Mouse (Mus musculus): ENCODE measurements at regions not wholly inside any gene's neighbourhood (a gene's known extent, or its start where the extent isn't known, plus 50 kb on each side); places are given as distances from the start of the nearest gene placed in this dataset.
A peak's percentile ranks its signal among the peaks of the same experiment; 100 is the strongest.

DNA sequence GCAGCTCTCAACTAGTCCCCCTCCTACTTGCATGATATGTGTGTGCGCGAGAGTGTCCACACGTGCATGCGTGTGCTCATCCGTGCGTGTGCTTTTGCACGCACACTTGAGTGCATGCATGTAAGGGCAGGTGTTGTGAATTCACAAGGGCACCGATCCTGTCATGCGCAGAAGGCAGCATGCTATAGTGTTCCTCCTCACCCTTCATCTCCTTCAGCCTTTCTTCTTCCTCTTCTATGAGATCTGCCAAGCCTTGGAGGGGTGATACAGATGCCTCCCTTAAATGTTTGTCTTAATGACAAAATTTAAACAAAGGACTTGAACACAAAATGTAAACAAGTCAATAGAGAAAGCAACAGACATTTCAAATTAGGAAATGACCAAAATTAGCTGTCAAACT, 591.8 kb downstream of the Kcnj2 start:
- Histone ChIP-seq H3K4me1 (ENCODE audit: control insufficient read depth, insufficient read depth, low read length) (no peaks in the 10 kb centered on the region), H3K9ac (ENCODE audit: low read depth, low read length) (no peak overlapping the region), H3K4me2 (ENCODE audit: low read depth, low read length) (no peak overlapping the region), H3K27ac (ENCODE audit: low read length) (no peak overlapping the region), H3K4me3 (ENCODE audit: low read length) (no peak overlapping the region), H3K27me3 (replicated peaks; ENCODE audit: control insufficient read depth, insufficient read depth, low read length) (no peaks in the 10 kb centered on the region), H3K36me3 (ENCODE audit: control insufficient read depth, insufficient read depth, low read length) (no peaks in the 10 kb centered on the region), H3K9me3 (ENCODE audit: control insufficient read depth, low read length) (no peaks in the 10 kb centered on the region)
- 94% methylated on average over 9 of the region's 9 CpGs for whole genome bisulfite sequencing
- no peak for ATAC-seq

DNA sequence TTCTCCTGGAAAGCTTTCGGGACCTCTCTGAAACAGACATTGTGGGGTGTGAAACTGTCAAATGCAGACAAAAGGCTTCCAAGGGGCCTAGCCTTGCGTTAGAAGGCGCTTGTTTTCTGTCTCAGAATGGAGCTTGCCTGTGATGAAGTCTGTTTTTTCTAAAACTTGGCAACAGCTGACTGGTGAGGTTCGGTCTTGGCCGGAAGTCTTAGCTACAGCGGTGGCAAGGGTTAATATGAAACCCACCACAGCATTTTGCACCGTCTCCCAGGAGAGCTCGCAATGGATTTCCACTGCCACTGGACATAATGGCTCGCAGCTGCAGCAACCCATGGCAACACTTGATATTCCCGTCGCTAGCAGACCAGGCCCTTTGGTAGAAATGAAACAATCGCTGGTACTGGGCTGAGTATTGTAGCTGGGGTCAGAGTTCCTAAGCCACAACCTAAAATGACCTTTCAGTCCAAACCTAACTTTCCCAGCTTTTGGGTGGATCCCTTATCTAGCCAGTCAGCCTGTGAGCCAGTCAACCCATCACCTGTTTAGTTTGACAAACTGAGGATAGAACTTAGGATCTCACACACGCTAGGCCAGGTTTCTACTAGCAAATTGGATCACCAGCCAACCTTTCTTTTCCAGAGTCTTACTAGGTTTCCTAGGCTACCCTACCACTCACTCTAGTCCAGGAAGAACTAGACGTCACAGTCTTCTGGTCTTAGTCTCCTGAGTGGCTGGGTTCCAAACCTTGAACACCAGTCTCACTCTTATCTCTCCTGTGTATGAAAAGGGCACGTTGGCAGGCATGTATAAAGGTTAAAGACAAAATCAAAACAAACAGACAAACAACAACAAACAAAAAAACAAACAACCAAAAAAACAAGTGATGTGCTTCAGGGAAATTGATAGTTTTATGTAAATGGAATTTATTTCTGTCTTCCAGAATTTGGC, 592.7 kb downstream of the Kcnj2 start:
- Histone ChIP-seq H3K4me2 (ENCODE audit: low read depth, low read length) (no peak overlapping the region), H3K4me1 (ENCODE audit: control insufficient read depth, insufficient read depth, low read length) (no peaks in the 10 kb centered on the region), H3K9me3 (ENCODE audit: control insufficient read depth, low read length) (no peaks in the 10 kb centered on the region), H3K4me3 (ENCODE audit: low read length) (no peak overlapping the region), H3K27me3 (replicated peaks; ENCODE audit: control insufficient read depth, insufficient read depth, low read length) (no peaks in the 10 kb centered on the region), H3K9ac (ENCODE audit: low read depth, low read length) (no peak overlapping the region), H3K27ac (ENCODE audit: low read length) (no peak overlapping the region), H3K36me3 (ENCODE audit: control insufficient read depth, insufficient read depth, low read length) (no peaks in the 10 kb centered on the region)
- ATAC-seq = no peak
- WGBS = 67% methylated on average over 15 of the region's 15 CpGs

DNA sequence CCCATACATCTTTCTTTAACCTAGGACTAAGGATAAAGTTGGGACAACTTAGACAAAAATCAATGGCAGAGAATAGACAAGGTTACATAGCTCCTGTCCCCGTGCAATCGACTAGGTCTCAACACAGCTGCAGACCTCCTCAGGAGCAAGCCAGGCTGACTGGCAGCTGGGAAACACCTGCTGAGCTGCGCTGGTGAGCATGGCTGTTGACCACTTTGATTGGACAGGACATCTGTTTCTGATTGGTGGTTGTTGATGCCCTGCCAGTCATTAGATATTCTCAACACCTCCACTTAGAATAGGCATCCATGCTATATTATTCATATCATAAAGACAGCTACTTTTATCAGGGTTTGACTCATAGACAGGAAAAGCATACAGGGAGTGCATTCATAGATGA, 597.3 kb downstream of the Kcnj2 start:
- H3K27me3 ChIP-seq (replicated peaks; ENCODE audit: control insufficient read depth, insufficient read depth, low read length) = no peaks in the 10 kb centered on the region
- WGBS = 75% methylated on average over 3 of the region's 3 CpGs
- H3K4me1 ChIP-seq (ENCODE audit: control insufficient read depth, insufficient read depth, low read length) = no peaks in the 10 kb centered on the region
- no peaks in the 10 kb centered on the region for H3K9me3 ChIP-seq (ENCODE audit: control insufficient read depth, low read length)
- H3K4me2 ChIP-seq (ENCODE audit: low read depth, low read length) = no peak overlapping the region
- H3K9ac ChIP-seq (ENCODE audit: low read depth, low read length) = no peak overlapping the region
- no peak overlapping the region for H3K4me3 ChIP-seq (ENCODE audit: low read length)
- no peak for ATAC-seq
- no peak overlapping the region for H3K27ac ChIP-seq (ENCODE audit: low read length)
- no peaks in the 10 kb centered on the region for H3K36me3 ChIP-seq (ENCODE audit: control insufficient read depth, insufficient read depth, low read length)

DNA sequence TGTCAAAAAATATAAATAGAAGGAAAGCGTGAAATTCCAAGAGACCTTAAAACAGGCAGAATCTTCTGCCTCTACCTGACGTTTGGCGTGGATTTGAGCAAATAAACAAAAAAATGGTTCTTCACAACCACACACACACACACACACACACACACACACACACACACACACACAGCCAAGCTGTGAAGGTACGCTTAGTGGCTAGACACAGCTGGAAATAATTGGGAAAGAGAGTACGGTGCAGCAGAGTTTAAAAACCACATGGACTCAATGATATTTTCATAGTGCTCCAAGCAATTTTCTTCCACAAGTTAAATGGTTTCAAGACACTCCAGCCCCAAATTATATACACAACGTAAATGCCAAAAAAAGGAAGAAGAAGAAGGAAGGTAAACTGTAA, 600.4 kb downstream of the Kcnj2 start:
- no peak for ATAC-seq
- no peaks in the 10 kb centered on the region for H3K27me3 ChIP-seq (replicated peaks; ENCODE audit: control insufficient read depth, insufficient read depth, low read length)
- no peaks in the 10 kb centered on the region for H3K36me3 ChIP-seq (ENCODE audit: control insufficient read depth, insufficient read depth, low read length)
- 85% methylated on average over 6 of the region's 6 CpGs for WGBS
- H3K27ac ChIP-seq (ENCODE audit: low read length) = no peak overlapping the region
- no peaks in the 10 kb centered on the region for H3K9me3 ChIP-seq (ENCODE audit: control insufficient read depth, low read length)
- H3K4me2 ChIP-seq (ENCODE audit: low read depth, low read length) = no peak overlapping the region
- no peak overlapping the region for H3K9ac ChIP-seq (ENCODE audit: low read depth, low read length)
- no peak overlapping the region for H3K4me3 ChIP-seq (ENCODE audit: low read length)
- H3K4me1 ChIP-seq (ENCODE audit: control insufficient read depth, insufficient read depth, low read length) = no peaks in the 10 kb centered on the region

DNA sequence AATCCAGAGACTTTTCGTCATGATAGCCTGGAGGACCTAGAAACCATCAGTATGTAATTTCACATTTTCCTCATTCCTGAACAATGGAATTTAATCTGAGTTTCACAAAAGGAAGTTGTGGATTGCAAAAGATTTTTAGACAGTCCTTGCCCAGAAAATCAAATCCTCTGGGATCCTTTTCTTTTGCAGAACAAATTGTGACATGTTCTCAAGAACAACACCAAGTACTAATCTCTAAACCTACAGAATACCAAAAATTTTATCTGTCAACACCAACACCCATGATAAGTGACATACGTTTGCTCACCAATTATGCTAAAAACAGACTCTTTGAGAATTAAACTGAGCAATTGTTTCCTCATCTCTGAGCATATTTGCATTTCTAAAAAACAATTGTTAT, 605.9 kb downstream of the Kcnj2 start:
- Histone ChIP-seq H3K9ac (ENCODE audit: low read depth, low read length) (no peak overlapping the region), H3K4me3 (ENCODE audit: low read length) (no peak overlapping the region), H3K9me3 (ENCODE audit: control insufficient read depth, low read length) (no peaks in the 10 kb centered on the region), H3K27ac (ENCODE audit: low read length) (no peak overlapping the region), H3K27me3 (replicated peaks; ENCODE audit: control insufficient read depth, insufficient read depth, low read length) (no peaks in the 10 kb centered on the region), H3K36me3 (ENCODE audit: control insufficient read depth, insufficient read depth, low read length) (no peaks in the 10 kb centered on the region), H3K4me1 (ENCODE audit: control insufficient read depth, insufficient read depth, low read length) (no peaks in the 10 kb centered on the region), H3K4me2 (ENCODE audit: low read depth, low read length) (no peak overlapping the region)
- 79% methylated on average over 2 of the region's 2 CpGs for WGBS
- ATAC-seq = no peak

DNA sequence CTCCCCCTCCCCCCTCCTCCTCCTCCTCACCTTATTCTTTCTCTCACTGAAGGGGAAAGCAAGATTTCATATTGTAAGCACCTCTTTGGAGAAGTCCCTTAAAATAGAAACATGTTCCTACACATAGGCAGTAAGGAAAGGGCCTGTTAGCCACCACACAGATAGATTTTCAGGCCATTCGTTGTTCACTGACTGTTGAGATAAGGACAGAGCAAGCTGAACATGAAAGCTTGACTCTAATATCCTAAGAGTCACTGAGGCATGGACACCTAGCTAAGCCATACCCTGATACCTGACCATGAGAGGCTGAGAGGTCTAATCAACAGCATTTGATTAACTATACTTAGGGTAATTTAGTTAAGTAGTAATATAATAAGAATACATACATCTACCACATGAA, 609.7 kb downstream of the Kcnj2 start:
- Histone ChIP-seq H3K27ac (ENCODE audit: low read length) (no peak overlapping the region), H3K36me3 (ENCODE audit: control insufficient read depth, insufficient read depth, low read length) (no peaks in the 10 kb centered on the region), H3K9ac (ENCODE audit: low read depth, low read length) (no peak overlapping the region), H3K9me3 (ENCODE audit: control insufficient read depth, low read length) (no peaks in the 10 kb centered on the region), H3K4me2 (ENCODE audit: low read depth, low read length) (no peak overlapping the region), H3K4me3 (ENCODE audit: low read length) (no peak overlapping the region), H3K4me1 (ENCODE audit: control insufficient read depth, insufficient read depth, low read length) (no peaks in the 10 kb centered on the region), H3K27me3 (replicated peaks; ENCODE audit: control insufficient read depth, insufficient read depth, low read length) (no peaks in the 10 kb centered on the region)
- 91% methylated on average over 1 of the region's 1 CpGs for WGBS
- ATAC-seq = no peak

DNA sequence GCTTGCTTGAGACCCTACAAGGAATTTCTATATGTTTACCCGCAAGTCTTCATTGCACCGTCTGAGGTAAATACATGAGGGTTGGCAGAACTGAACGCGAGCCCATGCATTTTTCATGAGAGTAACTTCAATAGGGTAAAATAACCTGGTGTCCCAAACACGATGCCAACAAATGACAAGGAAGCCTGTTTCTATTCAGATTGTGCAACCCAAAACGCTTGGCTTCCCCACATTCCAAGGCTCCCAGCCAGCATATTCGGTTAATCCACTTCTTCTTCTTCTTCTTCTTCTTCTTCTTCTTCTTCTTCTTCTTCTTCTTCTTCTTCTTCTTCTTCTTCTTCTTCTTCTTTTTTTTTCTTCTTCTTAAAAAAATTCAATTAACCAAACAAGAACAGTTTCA, 616.4 kb downstream of the Kcnj2 start:
- H3K4me1 ChIP-seq (ENCODE audit: control insufficient read depth, insufficient read depth, low read length) = no peaks in the 10 kb centered on the region
- no peak overlapping the region for H3K4me2 ChIP-seq (ENCODE audit: low read depth, low read length)
- WGBS = 82% methylated on average over 7 of the region's 7 CpGs
- no peak overlapping the region for H3K9ac ChIP-seq (ENCODE audit: low read depth, low read length)
- ATAC-seq = no peak
- no peaks in the 10 kb centered on the region for H3K36me3 ChIP-seq (ENCODE audit: control insufficient read depth, insufficient read depth, low read length)
- H3K27me3 ChIP-seq (replicated peaks; ENCODE audit: control insufficient read depth, insufficient read depth, low read length) = no peaks in the 10 kb centered on the region
- no peak overlapping the region for H3K4me3 ChIP-seq (ENCODE audit: low read length)
- no peak overlapping the region for H3K27ac ChIP-seq (ENCODE audit: low read length)
- no peaks in the 10 kb centered on the region for H3K9me3 ChIP-seq (ENCODE audit: control insufficient read depth, low read length)

DNA sequence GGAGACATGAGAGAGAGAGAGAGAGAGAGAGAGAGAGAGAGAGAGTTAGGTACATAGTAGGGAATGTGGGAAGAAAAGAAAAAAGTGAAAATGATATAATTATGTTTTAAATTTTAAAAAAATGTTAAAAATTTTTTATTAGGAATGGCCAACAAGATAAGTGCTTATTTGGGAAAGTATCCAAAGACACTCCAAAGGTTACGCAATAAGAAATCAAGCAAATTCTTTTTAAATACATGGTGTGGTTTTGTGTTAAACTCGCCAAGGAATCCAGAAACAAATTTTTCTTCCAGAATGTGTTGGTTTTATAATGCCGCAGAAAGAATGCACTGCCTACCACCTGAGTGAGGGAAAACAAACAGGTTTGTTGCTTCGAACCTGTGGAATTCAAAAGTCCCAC, 617.9 kb downstream of the Kcnj2 start:
- H3K9ac ChIP-seq (ENCODE audit: low read depth, low read length) = no peak overlapping the region
- no peak overlapping the region for H3K4me2 ChIP-seq (ENCODE audit: low read depth, low read length)
- no peaks in the 10 kb centered on the region for H3K4me1 ChIP-seq (ENCODE audit: control insufficient read depth, insufficient read depth, low read length)
- no peak overlapping the region for H3K27ac ChIP-seq (ENCODE audit: low read length)
- no peak overlapping the region for H3K4me3 ChIP-seq (ENCODE audit: low read length)
- no peaks in the 10 kb centered on the region for H3K36me3 ChIP-seq (ENCODE audit: control insufficient read depth, insufficient read depth, low read length)
- no peaks in the 10 kb centered on the region for H3K27me3 ChIP-seq (replicated peaks; ENCODE audit: control insufficient read depth, insufficient read depth, low read length)
- ATAC-seq = no peak
- 84% methylated on average over 4 of the region's 4 CpGs for WGBS
- H3K9me3 ChIP-seq (ENCODE audit: control insufficient read depth, low read length) = no peaks in the 10 kb centered on the region

DNA sequence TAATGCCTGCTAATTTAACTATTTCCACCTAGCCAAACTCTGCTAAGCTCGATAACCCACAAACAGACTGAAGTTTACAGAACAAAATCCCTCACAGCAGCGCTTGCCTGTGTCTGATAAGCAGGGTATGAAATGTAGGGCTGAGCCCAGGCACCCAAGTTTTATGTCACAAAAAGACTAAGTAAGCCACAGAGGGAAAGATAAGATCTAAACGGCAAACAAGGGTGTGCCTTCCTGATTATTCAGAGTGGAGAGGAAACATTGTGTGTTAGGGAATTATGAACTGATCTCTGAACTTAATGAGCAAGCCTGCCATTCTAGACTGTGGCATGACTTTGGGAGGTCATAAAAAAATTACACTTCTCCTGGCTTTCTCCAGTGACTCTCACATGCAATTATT, 621.8 kb downstream of the Kcnj2 start:
- Histone ChIP-seq H3K9me3 (ENCODE audit: control insufficient read depth, low read length) (no peaks in the 10 kb centered on the region), H3K4me3 (ENCODE audit: low read length) (no peak overlapping the region), H3K4me2 (ENCODE audit: low read depth, low read length) (no peak overlapping the region), H3K4me1 (ENCODE audit: control insufficient read depth, insufficient read depth, low read length) (no peaks in the 10 kb centered on the region), H3K27me3 (replicated peaks; ENCODE audit: control insufficient read depth, insufficient read depth, low read length) (no peaks in the 10 kb centered on the region), H3K36me3 (ENCODE audit: control insufficient read depth, insufficient read depth, low read length) (no peaks in the 10 kb centered on the region), H3K27ac (ENCODE audit: low read length) (no peak overlapping the region), H3K9ac (ENCODE audit: low read depth, low read length) (no peak overlapping the region)
- ATAC-seq = peak; percentile 94
- WGBS = 36% methylated on average over 3 of the region's 3 CpGs

Measured in intestine, embryonic 16.5 days (tissue).